Mouse (Mus musculus): ENCODE measurements around the gene Atp2b4. TPM values are rescaled to one million over a fixed set of nuclear protein-coding genes. Genes with fewer than 3 reads are reported as not detected.

Atp2b4 gene
- polyA plus RNA-seq, 1 experiment from 2014 or later, result 8.2 TPM

- Histone ChIP-seq H3K36me3 (ENCODE audit: control insufficient read depth, insufficient read depth, low read length) (peaks cover 3% of the 10 kb centered on the region; the same call in 1 of the 2 replicates), H3K4me1 (replicated peaks; ENCODE audit: control insufficient read depth, insufficient read depth, low read length) (0 out of 2 replicates have a peak, but pooled peaks cover 3% of the 10 kb centered on the region), H3K9me3 (ENCODE audit: control insufficient read depth, low read length) (no peaks in the 10 kb centered on the region), H3K27ac (ENCODE audit: low read depth, low read length) (no peak overlapping the region), H3K4me2 (ENCODE audit: low read depth, low read length, severe bottlenecking) (no peak overlapping the region), H3K9ac (ENCODE audit: low read length) (no peak overlapping the region), H3K4me3 (ENCODE audit: low read depth, low read length) (no peak overlapping the region), H3K27me3 (ENCODE audit: control insufficient read depth, insufficient read depth, low read length) (no peaks in the 10 kb centered on the region)
- WGBS, result 97% methylated on average over 1 of the region's 1 CpGs
- DNase-seq (ENCODE audit: low spot score) (no peak), ATAC-seq (replicated peaks; ENCODE audit: low FRiP score) (no peak)
These were observed 147.8 kb downstream of the Atp2b4 start for GRCm38 (mm10) chr1:133653033-133653432.

- Histone ChIP-seq H3K9ac (ENCODE audit: low read length) (no peak overlapping the region), H3K4me2 (ENCODE audit: low read depth, low read length, severe bottlenecking) (no peak overlapping the region), H3K4me1 (replicated peaks; ENCODE audit: control insufficient read depth, insufficient read depth, low read length) (no peaks in the 10 kb centered on the region), H3K27ac (ENCODE audit: low read depth, low read length) (no peak overlapping the region), H3K4me3 (ENCODE audit: low read depth, low read length) (no peak overlapping the region), H3K27me3 (ENCODE audit: control insufficient read depth, insufficient read depth, low read length) (no peaks in the 10 kb centered on the region), H3K9me3 (ENCODE audit: control insufficient read depth, low read length) (no peaks in the 10 kb centered on the region), H3K36me3 (ENCODE audit: control insufficient read depth, insufficient read depth, low read length) (no peaks in the 10 kb centered on the region; the same call in 1 of the 2 replicates)
- WGBS, result 94% methylated on average over 7 of the region's 7 CpGs
- no peak for ATAC-seq (replicated peaks; ENCODE audit: low FRiP score)
- no peak for DNase-seq (ENCODE audit: low spot score)
These were observed 150.4 kb downstream of the Atp2b4 start for GRCm38 (mm10) chr1:133650288-133651055.

Small RNAs within 50 kb of the gene (microRNA-seq; reads per million reads assigned to microRNA genes)
- not detected for gene Mir6903 (ENCODE audit: insufficient number of aligned reads)

Other genes with a start within 250 kb of the Atp2b4 start
- 801 and 823 TPM in 2 replicates for gene Snrpe, start 190.8 kb downstream of the Atp2b4 start, polyA plus RNA-seq (2014; fragmentation: Nextera tagmentation; extraction: Ambion mirVana)
- gene Zbed6, start 140.2 kb downstream of the Atp2b4 start, polyA plus RNA-seq (2014; fragmentation: Nextera tagmentation; extraction: Ambion mirVana), result not detected in 2 replicates
- 6.2 and 7.2 TPM in 2 replicates for gene Gm38394, start 139.7 kb downstream of the Atp2b4 start, polyA plus RNA-seq (2014; fragmentation: Nextera tagmentation; extraction: Ambion mirVana)
- 0.36 and 0.57 TPM in 2 replicates for gene Lax1, start 110.9 kb downstream of the Atp2b4 start, polyA plus RNA-seq (2014; fragmentation: Nextera tagmentation; extraction: Ambion mirVana)
- 2.5 and 2.6 TPM in 2 replicates for gene Optc, start 107.0 kb upstream of the Atp2b4 start, polyA plus RNA-seq (2014; fragmentation: Nextera tagmentation; extraction: Ambion mirVana)
- 1.2 and 1.4 TPM in 2 replicates for gene Prelp, start 120.4 kb upstream of the Atp2b4 start, polyA plus RNA-seq (2014; fragmentation: Nextera tagmentation; extraction: Ambion mirVana)
- gene Fmod, start 236.2 kb upstream of the Atp2b4 start, polyA plus RNA-seq (2014; fragmentation: Nextera tagmentation; extraction: Ambion mirVana), result 2.2 and 3.6 TPM in 2 replicates

Data from forebrain, embryonic 11.5 days (tissue).